Mouse (Mus musculus) v-Abl transformed pro-B cells (cell line): Measurements from ENCODE around the gene Adam23.
"Not testable (repeated sequence)": the region's sequence is repeated elsewhere in the genome, so short reads cannot be mapped to it uniquely, and the experiment has no call there.

Experiments used
- in situ Hi-C, 2 experiments: fragments of 400-800 bp; cut with MboI; formaldehyde crosslinking; loops; one replicate each; pipeline ENCODE4 v1.15.1; 2025; ENCODE audit not compliant: unreplicated experiment in 2 of 2

Gene Adam23

DNA sequence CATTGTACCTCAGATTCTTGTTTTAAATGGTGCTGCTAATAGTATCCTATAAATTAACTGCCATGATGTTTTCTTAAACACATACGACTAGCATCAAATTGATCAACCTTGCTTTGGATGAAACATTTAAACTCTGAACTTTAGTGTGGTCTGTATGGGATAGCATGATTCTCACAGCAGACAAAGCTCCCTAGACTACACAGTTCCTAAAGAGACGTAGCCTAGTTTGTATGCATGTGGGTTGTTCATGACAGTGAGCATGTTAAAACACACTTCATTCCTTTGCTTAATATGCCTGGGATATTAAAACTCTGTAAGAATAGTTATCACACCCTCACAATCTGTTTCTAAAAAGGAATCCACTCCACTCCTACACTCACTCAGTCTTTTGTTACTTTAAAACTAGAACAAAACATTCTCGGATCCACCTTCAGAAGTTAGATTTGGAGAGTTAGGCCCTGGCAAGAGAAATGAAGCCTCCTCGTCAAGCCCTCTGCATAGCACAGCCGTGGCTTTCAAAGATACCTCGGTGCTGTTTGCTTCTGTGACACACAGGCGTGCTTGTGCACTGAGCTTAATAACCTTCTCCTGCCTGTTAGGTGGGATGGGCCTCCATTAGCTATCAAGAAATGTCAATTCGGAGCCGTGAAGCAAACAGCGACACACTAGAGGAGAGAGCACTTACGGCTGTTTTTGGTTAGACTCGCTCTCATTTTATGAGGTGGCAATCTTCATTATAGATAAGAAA lies 128.3 kb downstream of the Adam23 start:
- in situ Hi-C loops, result no loop called here

DNA sequence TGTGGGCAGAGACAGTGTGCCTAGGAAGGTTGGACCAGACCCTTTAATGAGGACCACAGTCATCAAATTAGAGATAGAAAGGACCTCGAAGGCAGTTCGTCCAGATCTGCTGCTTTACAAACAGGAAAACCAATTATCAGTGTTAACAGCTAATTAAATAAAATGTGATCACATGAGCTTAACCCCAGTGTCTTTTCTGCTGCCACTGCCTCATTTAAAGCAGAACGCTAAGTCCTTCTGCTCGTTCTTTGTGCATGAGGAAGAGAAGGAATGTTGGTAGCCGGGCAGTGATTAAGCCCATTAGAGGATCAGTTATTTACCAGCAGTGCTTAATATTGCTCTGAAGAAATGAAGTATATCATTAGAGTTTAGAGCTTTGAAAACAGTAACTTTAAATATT lies 131.1 kb downstream of the Adam23 start:
- in situ Hi-C loops, result no loop called here

DNA sequence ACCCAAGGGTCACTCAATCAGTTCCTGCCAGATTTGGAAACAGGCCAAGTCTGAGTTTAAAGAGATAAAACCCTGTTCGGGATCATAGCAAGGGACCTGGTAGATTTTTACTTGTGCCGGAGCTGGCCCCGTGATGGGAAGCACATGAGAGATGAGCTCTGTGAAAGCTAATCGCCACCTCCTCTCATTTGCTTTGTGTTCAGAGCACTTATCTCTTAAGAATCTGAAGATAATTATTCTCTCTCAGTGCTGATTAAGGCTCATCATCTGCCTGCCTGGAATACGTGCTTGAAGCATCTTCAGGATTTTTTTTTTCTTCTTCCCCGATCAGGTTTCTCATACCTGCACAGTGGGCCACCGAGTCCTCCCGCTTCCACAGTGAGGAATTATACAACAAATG lies 133.5 kb downstream of the Adam23 start:
- in situ Hi-C loops, result no loop called here

DNA sequence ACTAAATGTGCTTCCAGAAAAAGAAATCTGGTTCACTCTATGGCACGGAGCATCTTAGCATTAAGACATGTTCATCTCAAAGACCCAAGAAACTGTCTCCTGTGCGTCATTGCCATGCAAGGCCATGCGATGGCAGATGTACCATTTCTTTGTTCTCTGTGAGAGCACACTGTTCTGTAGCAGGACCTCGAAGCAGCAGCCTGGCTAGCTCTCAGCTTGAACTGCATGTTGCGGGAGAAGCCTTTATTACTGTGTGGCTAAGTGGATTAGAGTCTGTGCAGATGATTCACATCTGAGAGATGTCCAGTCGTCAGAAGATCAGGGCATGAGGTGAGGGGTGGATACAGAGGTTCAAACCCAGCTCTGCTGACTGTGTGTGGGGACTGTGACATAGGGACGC lies 141.2 kb downstream of the Adam23 start:
- in situ Hi-C loops, result no loop called here

DNA sequence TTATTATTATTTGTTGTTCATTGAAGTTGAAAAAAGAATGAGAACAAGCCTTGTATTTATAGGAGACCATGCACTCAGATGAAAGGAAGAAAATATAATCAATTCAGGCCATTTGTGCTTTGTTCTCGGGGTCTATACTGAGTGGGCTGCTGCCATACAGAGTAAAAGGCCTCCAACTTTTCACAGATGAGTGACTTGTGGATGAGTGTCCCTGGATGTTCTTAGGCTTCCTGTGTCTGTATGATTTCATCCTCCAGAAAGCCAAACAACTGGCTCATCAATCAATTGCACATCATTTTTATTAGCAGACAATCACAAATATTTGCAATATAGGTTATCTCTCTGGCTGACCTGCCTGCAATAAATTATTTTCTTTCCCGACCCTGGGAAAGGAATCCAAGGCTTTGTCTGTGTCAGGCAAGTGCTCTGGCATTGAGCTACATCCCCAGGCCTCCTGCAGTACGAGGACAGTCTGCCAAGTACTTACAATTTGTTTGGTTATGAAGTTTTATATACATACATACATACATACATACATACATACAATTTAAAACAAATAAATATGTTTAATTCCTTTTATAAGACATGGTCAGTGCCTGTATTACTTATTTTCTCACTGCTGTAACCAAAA lies 158.3 kb downstream of the Adam23 start:
- in situ Hi-C loops, result no loop called here

DNA sequence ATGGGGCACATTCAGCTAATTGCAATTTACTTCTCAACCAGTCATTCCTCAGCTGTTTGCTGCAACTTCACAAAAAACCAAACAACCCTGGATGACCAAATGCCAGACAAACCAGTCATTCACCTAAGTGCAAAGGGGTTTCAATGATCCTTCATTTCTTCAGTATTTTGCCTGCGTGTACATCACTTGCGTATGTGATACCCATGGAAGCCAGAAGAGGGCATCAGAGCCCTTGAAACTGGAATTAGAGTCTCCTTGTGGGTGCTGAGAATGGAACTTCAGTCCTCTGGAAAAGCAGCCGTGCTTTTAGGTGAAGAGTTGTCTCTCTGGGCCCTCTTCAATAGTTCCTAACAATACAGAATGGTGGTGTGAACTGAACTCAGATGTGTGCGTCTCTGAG lies 163.9 kb downstream of the Adam23 start:
- in situ Hi-C loops, result no loop called here

DNA sequence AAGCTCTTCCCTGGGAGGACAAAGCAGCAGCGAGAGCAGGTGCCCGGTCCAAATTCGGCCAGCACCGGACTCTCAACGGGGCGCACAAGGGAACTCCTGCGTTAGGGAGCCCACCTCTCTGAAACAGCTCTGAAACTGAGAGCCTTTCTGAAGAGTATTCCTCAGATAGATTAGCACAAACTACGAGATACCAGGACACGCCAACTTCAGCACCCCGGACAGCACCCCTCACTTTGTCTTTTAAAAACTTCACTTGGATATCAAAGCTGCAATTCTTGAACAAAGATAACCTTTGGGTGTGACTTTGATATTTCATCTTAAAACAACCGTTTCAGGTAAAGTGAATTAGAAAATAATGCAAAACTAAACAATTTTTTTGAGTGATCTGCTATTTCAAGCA lies 168.9 kb downstream of the Adam23 start:
- in situ Hi-C loops, result no loop called here

DNA sequence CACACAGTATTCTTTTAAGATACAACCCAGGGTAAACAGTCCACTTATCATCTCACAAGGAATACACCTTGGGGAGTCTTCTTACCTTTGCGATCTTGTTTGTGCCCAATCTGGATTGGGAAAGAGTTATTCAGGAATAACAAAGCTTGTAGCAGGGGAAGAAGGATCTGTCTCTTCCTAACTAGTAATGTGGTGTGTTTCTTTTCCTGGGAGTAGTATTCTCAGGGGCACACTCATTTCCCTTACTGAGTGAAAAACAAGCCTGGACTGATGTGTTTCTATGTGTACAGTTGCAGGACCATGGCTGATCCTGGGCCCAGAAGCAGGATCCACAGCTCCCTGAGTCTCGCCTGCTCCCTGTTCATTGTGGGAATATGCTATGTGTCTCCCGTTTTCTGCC lies 170.0 kb downstream of the Adam23 start, which contains the start of gene Gm39653:
Gene Gm39653 (plus strand): TSS at position 301 of the 400 bp plus-strand sequence.
- in situ Hi-C loops, result no loop called here

DNA sequence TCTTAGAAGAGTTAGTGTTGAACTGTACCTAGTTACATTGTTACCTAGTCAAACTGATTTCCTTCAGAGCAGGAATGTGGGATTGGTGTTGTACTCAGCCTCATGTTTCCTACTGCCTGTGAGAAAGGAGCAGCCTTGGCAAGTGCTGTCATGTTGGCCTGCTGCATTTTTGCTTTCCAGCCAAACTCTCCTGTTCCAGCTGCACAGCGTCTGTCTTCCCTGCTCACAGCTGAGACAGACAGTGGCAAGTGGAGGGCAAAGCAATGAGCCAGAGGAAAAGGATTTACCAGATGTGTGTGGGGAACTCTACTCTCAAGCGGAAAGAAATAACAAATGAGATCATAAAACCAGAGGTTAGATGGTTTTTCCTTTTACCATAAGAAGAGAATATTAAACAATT lies 182.5 kb downstream of the Adam23 start:
- in situ Hi-C loops, result no loop called here

DNA sequence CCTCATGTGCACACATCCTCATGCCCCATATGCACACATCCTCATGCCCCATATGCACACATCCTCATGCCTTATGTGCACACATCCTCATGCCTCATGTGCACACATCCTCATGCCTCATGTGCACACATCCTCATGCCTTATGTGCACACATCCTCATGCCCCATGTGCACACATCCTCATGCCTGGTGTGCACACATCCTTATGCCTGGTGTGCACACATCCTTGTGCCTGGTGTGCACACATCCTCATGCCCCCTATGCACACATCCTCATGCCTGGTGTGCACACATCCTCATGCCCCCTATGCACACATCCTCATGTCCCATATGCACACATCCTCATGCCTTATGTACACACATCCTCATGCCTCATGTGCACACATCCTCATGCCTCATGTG lies 184.7 kb downstream of the Adam23 start:
- in situ Hi-C loops, result not testable (repeated sequence)

DNA sequence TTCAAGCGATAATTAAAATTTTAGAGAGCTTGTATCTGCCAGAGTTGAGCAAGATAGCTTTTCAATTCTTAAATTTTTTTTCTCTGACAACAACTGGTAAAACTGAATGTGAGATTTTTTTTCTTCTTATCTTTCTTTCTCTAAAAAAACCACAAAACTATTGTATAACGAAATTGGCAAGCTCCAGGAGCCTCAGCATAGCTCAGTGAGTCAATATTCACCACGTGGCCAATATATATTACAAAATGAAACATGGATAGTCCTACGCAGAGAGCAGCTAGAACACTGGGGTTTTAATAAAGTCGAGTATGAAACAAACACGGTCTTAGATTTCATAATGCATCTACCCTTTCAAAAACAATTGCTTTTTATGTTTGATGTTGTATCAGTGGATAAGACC lies 194.2 kb downstream of the Adam23 start:
- in situ Hi-C loops, result no loop called here
